ENCODE assay signal across 8 mouse cellular contexts in the genomic region with DNA sequence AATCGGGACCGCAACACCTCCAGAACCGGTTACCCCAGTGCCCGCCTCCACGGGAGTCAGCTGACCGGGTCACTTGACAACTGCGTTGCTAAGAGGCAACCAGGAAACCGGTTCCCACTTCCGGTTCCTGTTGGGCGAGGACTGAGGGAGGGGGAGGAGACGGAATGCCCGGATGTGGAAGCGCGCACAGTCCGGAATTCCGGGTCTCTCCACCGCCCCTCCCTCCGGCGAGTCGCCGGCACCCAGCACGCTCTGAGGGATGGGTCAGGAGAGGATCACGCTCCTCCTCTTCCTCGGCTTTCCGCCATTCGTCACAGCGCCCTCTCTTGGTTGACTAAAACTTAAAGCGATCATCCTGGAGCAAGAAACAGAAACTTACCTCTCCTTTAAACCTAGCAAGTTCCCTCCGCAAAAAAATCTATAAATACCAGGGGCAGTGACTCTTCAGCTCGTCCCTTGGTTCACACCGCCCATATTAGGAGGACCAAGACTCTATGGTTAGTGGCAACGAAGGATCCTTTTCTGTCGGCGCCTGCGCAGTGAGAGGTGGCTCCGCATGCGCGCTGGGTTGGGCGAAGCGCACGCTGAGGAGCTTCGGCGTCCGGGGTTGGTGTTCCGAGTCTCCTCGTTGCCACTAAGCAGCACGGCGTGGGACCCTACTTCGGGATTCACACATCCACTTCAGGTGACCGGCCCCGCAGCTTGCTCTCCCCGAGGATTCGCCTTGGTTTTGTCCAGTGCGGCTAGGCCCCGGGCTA. TPM values are rescaled to one million over a fixed set of nuclear protein-coding genes. Genes with fewer than 3 reads are reported as not detected.
A peak's percentile ranks its signal among the peaks of the same experiment; 100 is the strongest.
DNase-seq lines count a peak whose midpoint lies in the region; ATAC-seq and TF ChIP-seq lines count a peak whose summit lies in the region.

Gene Atp6v1d, minus strand, starts transcription at position 143 of the 758 bp plus-strand sequence.
Gene Eif2s1, plus strand, starts transcription at position 324 of the 758 bp plus-strand sequence.

- peaks cover 20% of the 10 kb centered on the region for H3K36me3 ChIP-seq in hindbrain, embryonic 10.5 days
- no peaks in the 10 kb centered on the region for H3K36me3 ChIP-seq in lung, postnatal 0 days (ENCODE audit: insufficient read depth, low read length)

- peaks cover 30% of the 10 kb centered on the region for H3K4me1 ChIP-seq in hindbrain, embryonic 10.5 days (replicated peaks)
- no peaks in the 10 kb centered on the region for H3K4me1 ChIP-seq in lung, postnatal 0 days (ENCODE audit: insufficient read depth, low read depth, low read length)

- under 1% methylated on average over 55 of the region's 55 CpGs for WGBS in hindbrain, embryonic 10.5 days
- under 1% methylated on average over 55 of the region's 55 CpGs for WGBS in lung, postnatal 0 days

- peak; percentile 86 for TF ChIP-seq CTCF in lung, postnatal 0 days (IDR thresholded peaks at IDR 0.05)

- no peaks in the 10 kb centered on the region for H3K9me3 ChIP-seq in hindbrain, embryonic 10.5 days
- H3K9me3 ChIP-seq in lung, postnatal 0 days (ENCODE audit: low read length): no peaks in the 10 kb centered on the region

- peak within 1 kb of the TSS; percentile 94 for H3K27ac ChIP-seq in hindbrain, embryonic 10.5 days
- H3K27ac ChIP-seq in lung, postnatal 0 days (ENCODE audit: low read length): peak within 1 kb of the TSS; percentile 89

- TF ChIP-seq EP300 in lung, postnatal 0 days (IDR thresholded peaks at IDR 0.05): peak; percentile 65; the same call in 1 of the 2 replicates

- H3K9ac ChIP-seq in lung, postnatal 0 days (replicated peaks; ENCODE audit: low read depth): peak within 1 kb of the TSS; percentile 62

- ATAC-seq in frontal cortex, adult (ENCODE audit: low TSS enrichment): peak; percentile 95
- ATAC-seq in lung, postnatal 0 days: peak; percentile 100

- DNase-seq in MN1 (ENCODE audit: low spot score): peak; percentile 99
- peak; percentile 99 for DNase-seq in cerebellum, adult 9-10 months
- DNase-seq in hindbrain, embryonic 10.5 days (ENCODE audit: low spot score): peak; percentile 99
- DNase-seq in layer of hippocampus, adult 9-11 months: peak; percentile 99
- peak; percentile 100 for DNase-seq in lung, postnatal 0 days (ENCODE audit: low spot score)
- DNase-seq in ovary, postnatal 14 days (ENCODE audit: low spot score): peak; percentile 96
- DNase-seq in thymus, postnatal 14 days: peak; percentile 97

- no peaks in the 10 kb centered on the region for H3K27me3 ChIP-seq in hindbrain, embryonic 10.5 days (ENCODE audit: insufficient read depth, poor library complexity, severe bottlenecking)
- no peaks in the 10 kb centered on the region for H3K27me3 ChIP-seq in lung, postnatal 0 days (replicated peaks; ENCODE audit: insufficient read depth, low read length)

- H3K4me2 ChIP-seq in lung, postnatal 0 days (replicated peaks; ENCODE audit: low read depth, low read length): peak within 1 kb of the TSS; percentile 75

- H3K4me3 ChIP-seq in hindbrain, embryonic 10.5 days: peak within 1 kb of the TSS; percentile 86
- H3K4me3 ChIP-seq in lung, postnatal 0 days (ENCODE audit: low read depth, low read length): peak within 1 kb of the TSS; percentile 70

RNA-seq across cellular contexts. Expression of gene Atp6v1d, which starts in this region (rescaled TPM):
- 71.2 and 82.0 TPM in 2 replicates for polyA plus RNA-seq in hindbrain, embryonic 10.5 days (2016; fragmentation: Nextera tagmentation; extraction: Ambion mirVana)
- polyA plus RNA-seq in lung, postnatal 0 days (2015; fragmentation: Nextera tagmentation; extraction: Ambion mirVana): 64.0 and 64.4 TPM in 2 replicates

RNA-seq across cellular contexts. Expression of gene Eif2s1, which starts in this region (rescaled TPM):
- 217 and 297 TPM in 2 replicates for polyA plus RNA-seq in hindbrain, embryonic 10.5 days (2016; fragmentation: Nextera tagmentation; extraction: Ambion mirVana)
- polyA plus RNA-seq in lung, postnatal 0 days (2015; fragmentation: Nextera tagmentation; extraction: Ambion mirVana): 77.7 and 85.6 TPM in 2 replicates

Comparison
In these comparisons a context has a peak if more than half of its experiments do, and no peak if none do; other contexts are left out.
1. Peak in every context shown above with its lines: DNase-seq, ATAC-seq, H3K4me3 ChIP-seq and H3K27ac ChIP-seq.